Mouse (Mus musculus) myocyte (in vitro differentiated cells): ENCODE results near the gene Slc2a3. TPM values are rescaled to one million over a fixed set of nuclear protein-coding genes. Genes with fewer than 3 reads are reported as not detected.
"Not testable (repeated sequence)": the region's sequence is repeated elsewhere in the genome, so short reads cannot be mapped to it uniquely, and the experiment has no call there.

Source experiments
- H3K27me3 ChIP-seq: one replicate; pipeline ENCODE4 v1.6.1; 2011; ENCODE audit not compliant: control insufficient read depth, insufficient read depth, insufficient read length
- H3K36me3 ChIP-seq: one replicate; pipeline ENCODE4 v1.6.1; 2011; ENCODE audit not compliant: control insufficient read depth, insufficient read depth
- H3K4me2 ChIP-seq: one replicate; pipeline ENCODE4 v1.6.1; 2011; ENCODE audit warnings: low read depth, control low read depth
- H3K4me3 ChIP-seq: one replicate; pipeline ENCODE4 v1.5.1; 2011; ENCODE audit warnings: mild to moderate bottlenecking, control low read depth, moderate library complexity
- H3K79me2 ChIP-seq: one replicate; pipeline ENCODE4 v1.6.1; 2011; ENCODE audit not compliant: control insufficient read depth, insufficient read depth
- H3ac ChIP-seq: one replicate; pipeline ENCODE4 v1.6.1; 2011; ENCODE audit not compliant: control insufficient read depth, insufficient read length
- CEBPB ChIP-seq: IDR thresholded peaks from 2 replicates; pipeline ENCODE4 v1.6.1; 2011; ENCODE audit warnings: mild to moderate bottlenecking, moderate library complexity; ENCODE audit not compliant: poor library complexity, insufficient read depth, severe bottlenecking
- E2F4 ChIP-seq: IDR thresholded peaks from one replicate; pipeline ENCODE4 v1.6.1; 2011; ENCODE audit warnings: mild to moderate bottlenecking, control low read depth, moderate library complexity; ENCODE audit not compliant: insufficient read depth
- MAX ChIP-seq: IDR thresholded peaks from one replicate; pipeline ENCODE4 v1.6.1; 2011; ENCODE audit warnings: low read depth, mild to moderate bottlenecking, control low read depth
- MYOD1 ChIP-seq, 3 experiments: IDR thresholded peaks; one replicate each; pipeline ENCODE4 v1.6.1; 2011; ENCODE audit warnings: control low read depth in 2 of 3, low read depth in 2 of 3, mild to moderate bottlenecking in 2 of 3, moderate library complexity in 1 of 3; ENCODE audit not compliant: insufficient read length in 2 of 3, control insufficient read depth in 1 of 3
- MYOG ChIP-seq, 3 experiments: IDR thresholded peaks; one replicate each; pipeline ENCODE4 v1.6.1; 2011; ENCODE audit warnings: control low read depth in 2 of 3, low read depth in 2 of 3, mild to moderate bottlenecking in 2 of 3; ENCODE audit not compliant: insufficient read length in 2 of 3, control insufficient read depth in 1 of 3, insufficient read depth in 1 of 3
- POLR2A ChIP-seq: IDR thresholded peaks from one replicate; pipeline ENCODE4 v1.6.1; 2011; ENCODE audit warnings: low read depth, mild to moderate bottlenecking, control low read depth, moderate library complexity; ENCODE audit not compliant: insufficient read length
- REST ChIP-seq: IDR thresholded peaks from one replicate; pipeline ENCODE4 v1.6.1; 2011; ENCODE audit warnings: mild to moderate bottlenecking, control low read depth, moderate library complexity; ENCODE audit not compliant: insufficient read depth, insufficient read length
- SRF ChIP-seq: IDR thresholded peaks from one replicate; pipeline ENCODE4 v1.6.1; 2011; ENCODE audit warnings: low read depth; ENCODE audit not compliant: control insufficient read depth, insufficient read length
- TCF12 ChIP-seq: IDR thresholded peaks from one replicate; pipeline ENCODE4 v1.6.1; 2011; ENCODE audit warnings: mild to moderate bottlenecking, control low read depth; ENCODE audit not compliant: poor library complexity, insufficient read depth, severe bottlenecking
- TCF3 ChIP-seq: IDR thresholded peaks from one replicate; pipeline ENCODE4 v1.6.1; 2011; ENCODE audit warnings: low read depth, control low read depth; ENCODE audit not compliant: insufficient read length
- USF1 ChIP-seq: IDR thresholded peaks from one replicate; pipeline ENCODE4 v1.6.1; 2011; ENCODE audit warnings: low read depth, mild to moderate bottlenecking, control low read depth, moderate library complexity
- polyA plus RNA-seq: library from polyadenylated mRNA; unstranded; fragments of >200 nt; fragmentation: generic; extraction: Trizol; gene quantifications from one replicate; pipeline ENCODE4 v1.2.1, GENCODE M21; 2012; ENCODE audit warnings: missing spikeins

Gene Slc2a3
- polyA plus RNA-seq, 1 experiment, result 1.2 TPM

- Histone ChIP-seq H3K36me3 (no peaks in the 10 kb centered on the region), H3K79me2 (no peaks in the 10 kb centered on the region), H3ac (no peak overlapping the region), H3K4me2 (no peak overlapping the region), H3K27me3 (no peaks in the 10 kb centered on the region), H3K4me3 (no peak overlapping the region)
- TF ChIP-seq MAX (no peak), CEBPB (no peak), USF1 (no peak)
Measured at GRCm38 (mm10) chr6:122715886-122716285, 85.6 kb downstream of the Slc2a3 start.

DNA sequence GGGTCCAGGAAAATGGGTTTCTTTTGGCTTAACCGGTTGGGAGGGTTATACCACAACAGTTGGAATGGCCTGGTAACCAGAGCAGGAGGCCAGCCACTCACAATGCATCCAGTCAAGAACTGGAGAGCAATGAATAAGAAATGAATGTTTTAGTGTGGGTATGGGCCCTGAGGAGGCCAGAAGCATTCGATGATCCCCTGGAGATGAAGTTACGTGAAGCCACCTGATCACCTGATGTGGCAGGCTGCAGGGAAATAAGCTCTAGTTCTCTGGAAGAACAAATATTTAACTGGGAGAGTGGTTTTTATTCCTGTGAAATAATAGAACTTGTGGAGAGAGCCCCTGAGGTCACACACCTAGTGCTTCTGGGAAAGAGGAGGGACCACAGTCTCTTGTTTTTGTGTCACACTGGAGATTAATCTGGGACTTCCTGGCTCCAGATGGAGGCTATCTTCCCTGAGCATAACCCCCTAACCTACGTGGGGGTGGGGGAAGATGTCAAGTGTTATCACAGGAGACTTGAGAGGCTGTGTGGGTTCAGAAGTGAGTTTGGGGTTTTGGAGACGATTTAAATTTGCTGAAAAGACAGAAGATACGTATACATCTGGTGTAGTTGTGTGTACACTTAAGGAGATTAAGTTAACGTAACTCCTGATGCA lies 86.6 kb downstream of the Slc2a3 start:
- Histone ChIP-seq H3K36me3 (no peaks in the 10 kb centered on the region), H3K4me3 (no peak overlapping the region), H3ac (no peak overlapping the region), H3K27me3 (no peaks in the 10 kb centered on the region), H3K4me2 (no peak overlapping the region), H3K79me2 (no peaks in the 10 kb centered on the region)
- TF ChIP-seq E2F4 (no peak), TCF3 (no peak), TCF12 (no peak), REST (no peak), MYOG (IDR thresholded peaks at IDR 0.05; ENCODE audit: control insufficient read depth in 1 of 3, insufficient read depth in 1 of 3, insufficient read length in 2 of 3, low read depth in 2 of 3) (no peak), CEBPB (no peak), POLR2A (no peak), MYOD1 (IDR thresholded peaks at IDR 0.05; ENCODE audit: control insufficient read depth in 1 of 3, insufficient read length in 2 of 3, low read depth in 2 of 3) (no peak)

- H3K27me3 ChIP-seq, H3K4me2 ChIP-seq, H3K36me3 ChIP-seq, H3K79me2 ChIP-seq, H3K4me3 ChIP-seq, H3ac ChIP-seq: not testable (repeated sequence)
Measured at GRCm38 (mm10) chr6:122713116-122713515, 88.3 kb downstream of the Slc2a3 start.

DNA sequence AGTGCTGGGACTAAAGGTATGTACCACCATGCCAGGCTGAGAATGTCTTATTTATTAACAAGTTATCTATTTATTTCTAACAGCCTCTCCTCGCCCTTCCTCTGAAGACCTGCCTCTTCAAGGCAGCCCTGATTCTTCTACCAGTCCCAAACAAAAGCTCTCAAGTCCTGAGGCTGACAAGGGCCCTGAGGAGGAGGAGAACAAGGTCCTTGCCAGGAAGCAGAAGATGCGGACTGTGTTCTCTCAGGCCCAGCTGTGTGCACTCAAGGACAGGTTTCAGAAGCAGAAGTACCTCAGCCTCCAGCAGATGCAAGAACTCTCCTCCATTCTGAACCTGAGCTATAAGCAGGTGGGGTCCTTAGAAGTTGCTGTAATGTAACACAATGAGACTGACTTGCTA lies 90.0 kb downstream of the Slc2a3 start:
- H3K4me3 ChIP-seq, result no peak overlapping the region
- H3K27me3 ChIP-seq, result no peaks in the 10 kb centered on the region
- TF ChIP-seq MYOD1 (IDR thresholded peaks at IDR 0.05; ENCODE audit: control insufficient read depth in 1 of 3, insufficient read length in 2 of 3, low read depth in 2 of 3), result no peak
- no peak for TF ChIP-seq USF1
- TF ChIP-seq TCF3, result no peak
- TF ChIP-seq E2F4, result no peak
- no peak for TF ChIP-seq SRF
- TF ChIP-seq REST, result no peak
- TF ChIP-seq TCF12, result no peak
- no peaks in the 10 kb centered on the region for H3K36me3 ChIP-seq
- no peak overlapping the region for H3K4me2 ChIP-seq
- no peak overlapping the region for H3ac ChIP-seq
- H3K79me2 ChIP-seq, result no peaks in the 10 kb centered on the region

DNA sequence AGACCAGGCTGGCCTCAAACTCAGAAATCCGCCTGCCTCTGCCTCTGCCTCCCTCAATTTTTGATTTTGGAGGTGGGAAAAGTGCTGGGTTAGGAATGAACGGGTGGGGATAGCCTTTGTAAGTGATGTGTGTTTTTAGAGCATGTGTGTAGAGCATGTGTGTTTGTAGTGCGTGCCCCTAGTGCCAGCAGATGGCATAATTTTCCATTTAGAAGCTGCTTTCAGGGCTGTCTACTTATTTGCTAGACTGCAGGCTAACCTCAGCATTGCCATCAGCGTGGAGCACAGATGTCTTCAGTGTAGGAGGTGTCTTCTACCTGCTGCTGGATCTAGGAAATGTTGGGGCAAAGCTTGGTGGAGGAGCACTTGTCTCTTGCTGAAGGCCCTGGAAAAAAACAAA lies 92.6 kb downstream of the Slc2a3 start:
- Histone ChIP-seq H3ac (no peak overlapping the region), H3K4me3 (no peak overlapping the region), H3K36me3 (no peaks in the 10 kb centered on the region), H3K27me3 (no peaks in the 10 kb centered on the region), H3K79me2 (no peaks in the 10 kb centered on the region), H3K4me2 (no peak overlapping the region)
- no peak for TF ChIP-seq REST
- TF ChIP-seq MYOD1 (IDR thresholded peaks at IDR 0.05; ENCODE audit: control insufficient read depth in 1 of 3, insufficient read length in 2 of 3, low read depth in 2 of 3), result no peak
- TF ChIP-seq MYOG (IDR thresholded peaks at IDR 0.05; ENCODE audit: control insufficient read depth in 1 of 3, insufficient read depth in 1 of 3, insufficient read length in 2 of 3, low read depth in 2 of 3), result no peak
- no peak for TF ChIP-seq USF1
- no peak for TF ChIP-seq TCF12
- no peak for TF ChIP-seq CEBPB
- TF ChIP-seq TCF3, result no peak
- TF ChIP-seq SRF, result no peak
- TF ChIP-seq MAX, result no peak

- no peak for TF ChIP-seq MAX
- TF ChIP-seq POLR2A, result no peak
- no peak within 1 kb of the TSS for H3K4me3 ChIP-seq
- H3K36me3 ChIP-seq, result no peaks in the 10 kb centered on the region
- H3K27me3 ChIP-seq, result no peaks in the 10 kb centered on the region
- no peak within 1 kb of the TSS for H3ac ChIP-seq
- H3K79me2 ChIP-seq, result no peaks in the 10 kb centered on the region
- no peak within 1 kb of the TSS for H3K4me2 ChIP-seq
Measured at GRCm38 (mm10) chr6:122707036-122707800, 94.2 kb downstream of the Slc2a3 start, which contains the start of gene Nanog. Gene Nanog, plus strand, starts transcription at chr6:122707489.
